Mouse (Mus musculus) limb, embryonic 14.5 days (tissue): ENCODE measurements around the gene Timd2. TPM values are rescaled to one million over a fixed set of nuclear protein-coding genes. Genes with fewer than 3 reads are reported as not detected.
"Not testable (repeated sequence)": the region's sequence is repeated elsewhere in the genome, so short reads cannot be mapped to it uniquely, and the experiment has no call there.

Experiments
- ATAC-seq: fragments of 200-750 bp; cut with Nextera tagmentation; 2 replicates; pipeline ENCODE4 v1.8.0; 2017; ENCODE audit warnings: low read depth, moderate number of reproducible peaks, moderate TSS enrichment; ENCODE audit not compliant: low FRiP score
- DNase-seq: peaks from one replicate; pipeline ENCODE4 v3.0.0-alpha.2; 2015; ENCODE audit warnings: low spot score
- H3K27ac ChIP-seq: fragments of 300-500 bp; sonication (generic); replicated peaks from 2 replicates; pipeline ENCODE4 v1.5.1; 2014; ENCODE audit warnings: low read depth, mild to moderate bottlenecking, low read length, moderate library complexity, mixed read lengths
- H3K27me3 ChIP-seq: fragments of 300-500 bp; sonication (generic); 2 replicates; pipeline ENCODE4 v1.6.1; 2014; ENCODE audit warnings: low read length, mixed read lengths; ENCODE audit not compliant: control insufficient read depth, insufficient read depth
- H3K36me3 ChIP-seq: fragments of 300-500 bp; sonication (generic); 2 replicates; pipeline ENCODE4 v1.6.1; 2014; ENCODE audit warnings: mild to moderate bottlenecking, low read length, moderate library complexity, mixed read lengths; ENCODE audit not compliant: control insufficient read depth, insufficient read depth
- H3K4me1 ChIP-seq: fragments of 300-500 bp; sonication (generic); 2 replicates; pipeline ENCODE4 v1.6.1; 2014; ENCODE audit warnings: antibody characterized with exemption, low read length, mixed read lengths; ENCODE audit not compliant: control insufficient read depth, insufficient read depth
- H3K4me2 ChIP-seq: fragments of 300-500 bp; sonication (generic); replicated peaks from 2 replicates; pipeline ENCODE4 v1.6.1; 2014; ENCODE audit warnings: low read depth, mild to moderate bottlenecking, low read length, moderate library complexity; ENCODE audit not compliant: severe bottlenecking
- H3K4me3 ChIP-seq: fragments of 300-500 bp; sonication (generic); replicated peaks from 2 replicates; pipeline ENCODE4 v1.5.1; 2014; ENCODE audit warnings: low read length
- H3K9ac ChIP-seq: fragments of 300-500 bp; sonication (generic); 2 replicates; pipeline ENCODE4 v1.6.1; 2014; ENCODE audit warnings: mild to moderate bottlenecking, low read depth, low read length, moderate library complexity; ENCODE audit not compliant: severe bottlenecking
- H3K9me3 ChIP-seq: fragments of 300-500 bp; sonication (generic); 2 replicates; pipeline ENCODE4 v1.6.1; 2016; ENCODE audit warnings: low read length; ENCODE audit not compliant: control insufficient read depth
- POLR2A ChIP-seq: fragments of 200-500 bp; IDR thresholded peaks from 2 replicates; pipeline ENCODE4 v1.8.0; 2012; ENCODE audit warnings: inconsistent platforms, mild to moderate bottlenecking, moderate library complexity, borderline replicate concordance; ENCODE audit not compliant: insufficient read depth, insufficient read length; ENCODE audit errors: extremely low read depth
- WGBS: fragments of 180-500 bp; shearing (Covaris S2); extraction: QIAGEN DNeasy Blood & Tissue Kit; methylation state at CpG from one replicate; pipeline ENCODE4 v1.1.7; 2014; 5-methylcytosine and 5-hydroxymethylcytosine counted together
- polyA plus RNA-seq, 2 experiments: library from polyadenylated mRNA; depleted of rRNA in 1 of 2; stranded (reverse) in 1 of 2; unstranded in 1 of 2; fragments of >200 nt; fragmentation: Nextera tagmentation in 1 of 2; extraction: Ambion mirVana in 1 of 2; gene quantifications; 2 replicates each; pipeline versions ENCODE4 v1.2.1 to v1.2.3; 2012 to 2014

Gene Timd2
- polyA plus RNA-seq, 2 experiments = 0.11 TPM; not detected in 1

DNA sequence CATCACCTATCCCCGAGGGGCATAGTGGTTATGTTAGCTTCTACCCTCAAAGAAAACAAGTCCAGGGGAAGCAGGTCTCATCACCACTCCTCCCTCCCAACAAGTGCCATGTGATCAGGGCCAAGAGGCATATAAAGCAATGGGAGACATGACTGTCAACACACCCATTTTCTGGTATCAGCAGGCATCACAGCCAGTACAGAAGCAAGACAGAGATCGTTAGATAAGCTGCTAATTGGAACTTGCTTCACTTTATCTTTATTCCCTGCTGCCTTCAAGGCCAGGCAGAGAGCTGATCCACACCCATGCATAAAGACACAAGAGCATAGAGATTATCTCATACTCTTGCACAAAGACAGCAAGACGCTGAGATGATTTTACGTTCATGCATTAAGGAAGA is 43.6 kb downstream of the Timd2 start:
- WGBS = 60% methylated on average over 4 of the region's 4 CpGs
- no peak overlapping the region for H3K4me3 ChIP-seq
- no peak overlapping the region for H3K4me2 ChIP-seq
- H3K9ac ChIP-seq = no peak overlapping the region
- H3K36me3 ChIP-seq = no peaks in the 10 kb centered on the region
- H3K4me1 ChIP-seq = no peaks in the 10 kb centered on the region
- no peak overlapping the region for H3K27ac ChIP-seq
- TF ChIP-seq POLR2A = no peak
- ATAC-seq (no peak), DNase-seq (no peak)
- no peaks in the 10 kb centered on the region for H3K27me3 ChIP-seq
- H3K9me3 ChIP-seq = no peaks in the 10 kb centered on the region

DNA sequence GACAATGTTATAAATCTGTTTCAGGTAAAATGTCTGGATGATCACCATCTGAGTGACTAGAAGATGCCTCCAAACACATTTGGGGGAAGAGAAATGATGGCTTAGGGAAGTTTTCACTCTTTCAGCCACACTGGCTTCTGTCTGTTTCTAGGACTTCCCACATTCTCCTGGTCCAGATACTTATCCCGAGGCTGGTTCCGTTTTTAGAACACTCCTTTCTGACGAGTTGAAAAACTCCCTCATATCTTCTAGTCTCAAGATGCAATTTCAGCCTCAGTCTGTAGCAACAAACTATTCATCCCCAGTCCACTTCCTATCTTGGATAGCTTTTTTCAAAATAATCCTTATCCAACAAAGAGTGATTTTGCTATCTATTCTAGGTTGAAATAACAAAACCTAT is 54.4 kb downstream of the Timd2 start:
- Histone ChIP-seq H3K9me3 (no peaks in the 10 kb centered on the region), H3K27ac (no peak overlapping the region), H3K9ac (no peak overlapping the region), H3K36me3 (no peaks in the 10 kb centered on the region), H3K4me1 (no peaks in the 10 kb centered on the region), H3K27me3 (no peaks in the 10 kb centered on the region), H3K4me3 (no peak overlapping the region), H3K4me2 (no peak overlapping the region)
- 83% methylated on average over 3 of the region's 3 CpGs for WGBS
- TF ChIP-seq POLR2A = no peak
- ATAC-seq (no peak), DNase-seq (no peak)

DNA sequence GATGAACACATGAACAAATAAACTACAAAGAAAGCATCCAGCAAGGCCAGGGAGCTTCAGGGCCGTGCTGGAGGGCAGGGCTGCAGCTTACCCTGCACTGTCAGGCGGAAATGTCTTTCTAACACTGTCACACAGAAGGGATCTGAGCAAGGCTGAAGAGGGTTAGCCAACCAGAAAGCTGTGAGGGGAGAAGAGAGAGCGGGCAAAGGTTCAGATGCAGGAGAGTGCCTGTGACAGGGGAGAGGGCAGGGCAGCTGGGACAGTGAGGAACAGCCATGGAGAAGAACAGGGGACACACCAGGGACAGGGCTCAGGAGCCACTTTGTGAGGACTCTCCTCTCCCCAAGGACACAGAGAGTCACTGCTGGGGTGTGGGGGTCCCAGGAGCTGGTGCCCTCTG is 57.2 kb downstream of the Timd2 start:
- not testable (repeated sequence) for H3K4me1 ChIP-seq, H3K4me3 ChIP-seq, H3K27me3 ChIP-seq, DNase-seq, ATAC-seq, H3K9me3 ChIP-seq, H3K27ac ChIP-seq, H3K9ac ChIP-seq, H3K36me3 ChIP-seq, H3K4me2 ChIP-seq
- WGBS = 61% methylated on average over 3 of the region's 3 CpGs

DNA sequence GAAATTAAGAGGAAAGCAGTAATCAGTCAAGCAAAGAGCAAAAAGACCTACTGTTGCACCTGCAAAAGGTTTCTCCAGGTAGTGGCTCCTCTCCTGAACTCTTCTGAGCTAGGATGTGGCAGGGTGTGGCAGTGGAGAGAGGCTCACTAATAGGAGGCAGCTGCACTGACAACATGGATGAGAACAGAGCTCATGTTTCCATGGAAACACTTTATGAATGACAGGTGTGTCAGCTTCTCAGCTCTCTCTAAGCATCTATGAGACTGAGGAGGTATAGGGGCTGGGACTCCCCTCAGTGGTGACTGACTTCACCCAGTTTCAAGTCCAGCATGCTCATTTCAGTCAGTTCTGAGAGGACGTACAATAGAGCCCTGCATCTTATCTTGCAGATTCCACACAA is 62.0 kb downstream of the Timd2 start:
- Histone ChIP-seq H3K4me2 (no peak overlapping the region), H3K9me3 (no peaks in the 10 kb centered on the region), H3K4me3 (no peak overlapping the region), H3K36me3 (no peaks in the 10 kb centered on the region), H3K27me3 (no peaks in the 10 kb centered on the region), H3K27ac (no peak overlapping the region), H3K4me1 (no peaks in the 10 kb centered on the region), H3K9ac (no peak overlapping the region)
- 67% methylated on average over 1 of the region's 1 CpGs for WGBS
- ATAC-seq = no peak
- TF ChIP-seq POLR2A = no peak
- DNase-seq = no peak

DNA sequence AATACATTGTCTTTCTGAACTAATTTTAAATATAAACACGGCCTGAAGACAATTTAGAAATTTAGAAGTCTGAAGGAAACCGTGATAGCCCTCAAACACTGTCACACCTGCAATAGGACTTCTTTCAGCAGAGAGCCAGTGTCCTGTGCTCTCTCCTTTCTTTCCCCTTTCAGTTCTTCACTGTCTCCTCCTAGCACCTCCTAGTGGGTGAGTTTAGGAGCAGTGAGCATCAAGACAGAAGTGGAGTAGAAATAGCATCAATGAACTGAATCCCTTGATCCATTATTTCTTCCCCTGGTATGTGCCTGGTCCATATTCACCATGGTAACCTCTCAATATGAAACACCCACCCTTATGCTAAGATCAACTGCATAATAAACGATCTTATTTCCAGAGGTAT is 70.3 kb downstream of the Timd2 start:
- Histone ChIP-seq H3K4me1 (no peaks in the 10 kb centered on the region), H3K27me3 (no peaks in the 10 kb centered on the region), H3K9me3 (no peaks in the 10 kb centered on the region), H3K4me2 (no peak overlapping the region), H3K4me3 (no peak overlapping the region), H3K27ac (no peak overlapping the region), H3K36me3 (no peaks in the 10 kb centered on the region), H3K9ac (no peak overlapping the region)
- 79% methylated on average over 3 of the region's 3 CpGs for WGBS
- no peak for ATAC-seq
- no peak for TF ChIP-seq POLR2A
- no peak for DNase-seq

DNA sequence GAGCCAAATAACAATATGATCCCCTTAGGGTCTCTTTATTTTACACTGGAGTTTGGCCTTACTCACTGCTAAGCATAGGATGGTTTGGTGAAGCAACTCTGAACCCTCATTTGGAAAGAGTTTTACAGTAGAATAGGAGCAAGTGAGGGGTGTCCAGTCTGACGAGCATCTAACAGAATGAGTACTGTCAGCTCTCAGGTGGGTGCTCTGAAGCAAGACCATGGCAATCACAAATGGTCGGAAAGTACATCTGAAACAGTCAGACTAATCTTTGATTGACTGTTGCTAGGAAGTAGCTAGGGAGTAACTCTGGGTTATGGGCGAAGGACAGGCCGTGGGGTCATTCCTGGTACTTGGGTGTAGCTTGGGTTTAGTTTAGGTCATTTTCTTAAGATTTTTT is 71.3 kb downstream of the Timd2 start:
- H3K4me2 ChIP-seq, H3K4me1 ChIP-seq, H3K4me3 ChIP-seq, H3K27ac ChIP-seq, DNase-seq, H3K9ac ChIP-seq, H3K36me3 ChIP-seq, ATAC-seq, H3K27me3 ChIP-seq, H3K9me3 ChIP-seq: not testable (repeated sequence)
- WGBS = 77% methylated on average over 4 of the region's 4 CpGs
